9 mouse cellular contexts compared by ENCODE assay signal in genomic region chr11:69156800-69157199, GRCm38 (mm10). TPM values are rescaled to one million over a fixed set of nuclear protein-coding genes. Genes with fewer than 3 reads are reported as not detected.
DNase-seq lines count a peak whose midpoint lies in the region; ATAC-seq lines count a peak whose summit lies in the region.
"Had no signal": no experiment of that assay in that cellular context is flagged by ENCODE, and none has a peak within 500 bp of the region (broad histone marks: within the 10 kb centered on the region; RNA-seq: fewer than 3 reads in every experiment).

Gene Alox12b, plus strand, starts transcription at chr11:69156989.

- peaks cover 13% of the 10 kb centered on the region for H3K4me1 ChIP-seq in hindbrain, embryonic 10.5 days (replicated peaks)
- peaks cover 4% of the 10 kb centered on the region; the same call in 1 of the 2 replicates for H3K4me1 ChIP-seq in midbrain, embryonic 16.5 days (ENCODE audit: control insufficient read depth, insufficient read depth, low read length)

- intact Hi-C loops in left cerebral cortex, postnatal 10 days (cut with DNase I): no loop called here

- H3K9ac ChIP-seq in midbrain, embryonic 16.5 days (ENCODE audit: low read depth, low read length): peak within 1 kb of the TSS; percentile 56; the same call in 1 of the 2 replicates
- H3K9ac ChIP-seq: liver, embryonic 14.5 days had no signal

- peak; percentile 49 to 54 for DNase-seq in left cerebral cortex, adult 18-20 months (ENCODE audit: low spot score in 2 of 2)
- no peak for DNase-seq in left cerebral cortex, postnatal 10 days (ENCODE audit: extremely low spot score in 1 of 2, low spot score in 2 of 2)
- peak; percentile 75 for DNase-seq in embryo, embryonic 11 days
- peak; percentile 62 for DNase-seq in hindbrain, embryonic 10.5 days (ENCODE audit: low spot score)
- DNase-seq in T-cell, adult 2 months (ENCODE audit: low spot score): no peak
- no peak for DNase-seq in layer of hippocampus, adult 9-10 months (ENCODE audit: low spot score)

- H3K27me3 ChIP-seq in hindbrain, embryonic 10.5 days (ENCODE audit: insufficient read depth, poor library complexity, severe bottlenecking): peaks cover 64% of the 10 kb centered on the region
- peaks cover 3% of the 10 kb centered on the region; the same call in 1 of the 2 replicates for H3K27me3 ChIP-seq in midbrain, embryonic 16.5 days (ENCODE audit: control insufficient read depth, insufficient read depth, low read depth, low read length)

- ATAC-seq in midbrain, embryonic 16.5 days: no peak
- no peak for ATAC-seq in megakaryocyte, adult 5-6 weeks (ENCODE audit: poor library complexity, severe bottlenecking)

- no peaks in the 10 kb centered on the region for H3K9me3 ChIP-seq in hindbrain, embryonic 10.5 days
- no peaks in the 10 kb centered on the region for H3K9me3 ChIP-seq in midbrain, embryonic 16.5 days (replicated peaks; ENCODE audit: control insufficient read depth, low read length, poor library complexity, severe bottlenecking)

- H3K4me3 ChIP-seq in hindbrain, embryonic 10.5 days: peak within 1 kb of the TSS; percentile 35
- peak within 1 kb of the TSS; percentile 28 for H3K4me3 ChIP-seq in midbrain, embryonic 16.5 days (ENCODE audit: low read depth, low read length)

- H3K27ac ChIP-seq in hindbrain, embryonic 10.5 days: no peak within 1 kb of the TSS
- H3K27ac ChIP-seq in midbrain, embryonic 16.5 days (ENCODE audit: low read length): no peak within 1 kb of the TSS
- H3K27ac ChIP-seq: liver, embryonic 14.5 days had no signal

- WGBS in hindbrain, embryonic 10.5 days: 4% methylated on average over 18 of the region's 18 CpGs
- WGBS in midbrain, embryonic 16.5 days: 4% methylated on average over 18 of the region's 18 CpGs

- no peaks in the 10 kb centered on the region for H3K36me3 ChIP-seq in hindbrain, embryonic 10.5 days
- no peaks in the 10 kb centered on the region for H3K36me3 ChIP-seq in midbrain, embryonic 16.5 days (ENCODE audit: control insufficient read depth, insufficient read depth, low read length)

- H3K4me2 ChIP-seq in midbrain, embryonic 16.5 days (ENCODE audit: low read length): peak within 1 kb of the TSS; percentile 48

RNA-seq across cellular contexts. Expression of gene Alox12b, which starts in this region (rescaled TPM):
- 10 to 100 TPM in 1 of 2 experiments, 1 to 10 TPM in 1; 9.8 to 13.7 TPM for total RNA-seq in left cerebral cortex, adult 18-20 months (2021)
- total RNA-seq in left cerebral cortex, postnatal 10 days (2021): under 1 TPM; 0.45 to 0.69 TPM
- not detected in 2 replicates for polyA plus RNA-seq in hindbrain, embryonic 10.5 days (2016; fragmentation: Nextera tagmentation; extraction: Ambion mirVana)
- polyA plus RNA-seq in midbrain, embryonic 16.5 days (2015; fragmentation: Nextera tagmentation; extraction: Ambion mirVana): 0.50 and 0.53 TPM in 2 replicates
- total RNA-seq in megakaryocyte, adult 5-6 weeks (2015): not detected in 2 replicates
- not detected in 2 replicates for total RNA-seq in megakaryocyte, adult 5-6 weeks (2017)
- polyA plus RNA-seq: liver, embryonic 14.5 days had no signal

Comparison
In these comparisons a context has a peak if more than half of its experiments do, and no peak if none do; other contexts are left out.
1. RNA of gene Alox12b (total RNA-seq): 9.8 to 13.7 TPM in left cerebral cortex, adult 18-20 months; 0.45 to 0.69 TPM in left cerebral cortex, postnatal 10 days and not detected in megakaryocyte, adult 5-6 weeks; every median in the first group is over 4 times any median in the second.
2. DNase-seq: peak in left cerebral cortex, adult 18-20 months (2 of 2) and embryo, embryonic 11 days (single experiment); none in left cerebral cortex, postnatal 10 days (0 of 2), T-cell, adult 2 months (single experiment) and layer of hippocampus, adult 9-10 months (single experiment).
3. Peak in DNase-seq and H3K4me3 ChIP-seq in hindbrain, embryonic 10.5 days; RNA of the gene not detected or under 1 TPM.